Mouse (Mus musculus): ENCODE results near the gene Frmd6. TPM values are rescaled to one million over a fixed set of nuclear protein-coding genes. Genes with fewer than 3 reads are reported as not detected.

The Frmd6 gene
- polyA plus RNA-seq, 1 experiment from 2014 or later, result 9.9 TPM

GRCm38 (mm10) chr12:70794543-70795388, 30.5 kb upstream of the Frmd6 start:
- Histone ChIP-seq H3K4me3 (no peak overlapping the region), H3K9ac (no peak overlapping the region), H3K4me2 (no peak overlapping the region), H3K27me3 (0 out of 2 replicates have a peak, but pooled peaks cover 3% of the 10 kb centered on the region), H3K27ac (no peak overlapping the region), H3K4me1 (replicated peaks) (peaks cover 15% of the 10 kb centered on the region; the same call in 1 of the 2 replicates), H3K36me3 (no peaks in the 10 kb centered on the region), H3K9me3 (no peaks in the 10 kb centered on the region)
- no peak for ATAC-seq (ENCODE audit: low FRiP score)
- WGBS, result 37% methylated on average over 16 of the region's 16 CpGs

GRCm38 (mm10) chr12:70795389-70795711, 30.0 kb upstream of the Frmd6 start:
- no peaks in the 10 kb centered on the region for H3K9me3 ChIP-seq
- no peak for ATAC-seq (ENCODE audit: low FRiP score)

GRCm38 (mm10) chr12:70798496-70798895, 26.8 kb upstream of the Frmd6 start:
- Histone ChIP-seq H3K4me3 (no peak overlapping the region), H3K27ac (no peak overlapping the region), H3K9me3 (no peaks in the 10 kb centered on the region), H3K27me3 (0 out of 2 replicates have a peak, but pooled peaks cover 3% of the 10 kb centered on the region), H3K4me2 (no peak overlapping the region), H3K9ac (no peak overlapping the region), H3K36me3 (no peaks in the 10 kb centered on the region), H3K4me1 (replicated peaks) (peaks cover 15% of the 10 kb centered on the region; the same call in 1 of the 2 replicates)
- ATAC-seq (ENCODE audit: low FRiP score), result no peak
- WGBS, result 82% methylated on average over 8 of the region's 8 CpGs

More at GRCm38 (mm10) chr12:70795389-70795711, 30.0 kb upstream of the Frmd6 start:
- Histone ChIP-seq H3K4me3 (no peak overlapping the region), H3K4me2 (no peak overlapping the region), H3K27ac (no peak overlapping the region), H3K9ac (no peak overlapping the region), H3K36me3 (no peaks in the 10 kb centered on the region), H3K4me1 (replicated peaks) (peaks cover 15% of the 10 kb centered on the region; the same call in 1 of the 2 replicates), H3K27me3 (0 out of 2 replicates have a peak, but pooled peaks cover 3% of the 10 kb centered on the region)
- WGBS, result 81% methylated on average over 3 of the region's 3 CpGs

DNA sequence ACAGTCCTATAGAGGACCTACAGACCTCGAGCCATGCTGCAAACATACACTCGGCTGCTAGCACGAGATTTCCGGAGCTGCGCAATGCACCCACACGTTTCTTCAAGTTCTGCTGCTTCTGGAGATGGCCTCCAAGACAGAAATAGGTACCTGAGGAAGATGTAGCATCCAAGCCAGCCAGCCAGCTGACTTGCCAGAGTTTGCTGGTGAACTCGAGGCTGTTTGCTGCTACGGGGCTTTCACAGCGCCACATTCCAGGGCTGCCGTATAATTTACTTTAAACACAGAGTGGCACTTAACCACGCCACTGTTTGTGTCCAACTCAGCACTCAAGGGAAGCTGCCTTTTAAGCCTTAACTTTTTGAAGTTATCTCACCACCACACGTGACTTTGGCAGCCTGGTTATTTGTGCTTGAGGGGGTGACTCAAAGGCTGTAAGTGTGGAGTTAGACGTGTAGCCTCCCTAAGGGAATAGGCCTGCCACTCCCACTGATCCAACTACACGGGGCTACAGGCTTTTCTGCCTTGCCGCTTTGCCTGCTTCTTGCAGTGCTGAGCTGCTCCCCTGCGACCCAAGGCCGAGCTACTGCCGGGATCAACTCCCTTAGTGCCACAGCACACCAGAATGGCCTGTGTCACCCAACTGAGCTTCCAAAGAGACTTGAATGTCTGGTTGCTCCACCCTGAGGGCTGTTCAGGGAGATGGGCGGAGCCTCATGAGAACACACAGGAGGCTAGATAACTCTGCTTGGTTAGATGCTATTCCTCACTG, 25.9 kb upstream of the Frmd6 start:
- WGBS, result 59% methylated on average over 19 of the region's 19 CpGs
- H3K27me3 ChIP-seq, result 0 out of 2 replicates have a peak, but pooled peaks cover 3% of the 10 kb centered on the region

DNA sequence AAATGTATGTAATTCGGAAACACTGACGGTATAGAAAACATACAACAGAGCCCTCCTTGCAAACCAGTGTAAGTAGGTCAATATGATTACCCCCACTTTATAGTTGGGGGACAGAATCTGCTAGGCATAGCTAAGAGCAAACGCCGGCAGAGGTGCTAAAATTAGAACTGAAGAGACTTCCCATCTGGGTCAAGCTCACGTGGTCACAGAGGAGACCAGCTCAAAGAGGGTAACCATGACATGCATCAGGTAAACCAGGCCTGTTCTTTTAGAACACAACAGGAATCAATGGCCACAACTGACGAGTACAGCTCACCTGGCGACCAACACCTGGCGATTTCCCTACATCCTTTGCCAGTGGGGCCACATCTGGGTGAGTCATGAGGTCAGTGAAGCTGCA, 25.2 kb upstream of the Frmd6 start:
- no peak overlapping the region for H3K27ac ChIP-seq
- no peaks in the 10 kb centered on the region for H3K36me3 ChIP-seq
- no peak overlapping the region for H3K4me2 ChIP-seq
- no peaks in the 10 kb centered on the region for H3K9me3 ChIP-seq
- H3K4me1 ChIP-seq (replicated peaks), result peaks cover 8% of the 10 kb centered on the region; the same call in 1 of the 2 replicates
- H3K27me3 ChIP-seq, result 0 out of 2 replicates have a peak, but pooled peaks cover 3% of the 10 kb centered on the region
- H3K4me3 ChIP-seq, result no peak overlapping the region
- ATAC-seq (ENCODE audit: low FRiP score), result no peak
- H3K9ac ChIP-seq, result no peak overlapping the region
- 93% methylated on average over 8 of the region's 8 CpGs for WGBS

More for the DNA sequence above, 25.9 kb upstream of the Frmd6 start:
- no peak overlapping the region for H3K4me3 ChIP-seq
- H3K4me2 ChIP-seq, result no peak overlapping the region
- H3K4me1 ChIP-seq (replicated peaks), result peaks cover 15% of the 10 kb centered on the region; the same call in 1 of the 2 replicates
- H3K27ac ChIP-seq, result no peak overlapping the region
- no peaks in the 10 kb centered on the region for H3K9me3 ChIP-seq
- no peak for ATAC-seq (ENCODE audit: low FRiP score)
- no peak overlapping the region for H3K9ac ChIP-seq
- H3K36me3 ChIP-seq, result no peaks in the 10 kb centered on the region

- Histone ChIP-seq H3K9me3 (no peaks in the 10 kb centered on the region), H3K27ac (no peak overlapping the region), H3K4me1 (replicated peaks) (0 out of 2 replicates have a peak, but pooled peaks cover 5% of the 10 kb centered on the region), H3K4me3 (no peak overlapping the region), H3K4me2 (no peak overlapping the region), H3K9ac (no peak overlapping the region), H3K36me3 (no peaks in the 10 kb centered on the region), H3K27me3 (0 out of 2 replicates have a peak, but pooled peaks cover 3% of the 10 kb centered on the region)
- 78% methylated on average over 8 of the region's 8 CpGs for WGBS
- no peak for ATAC-seq (ENCODE audit: low FRiP score)
These were observed 24.0 kb upstream of the Frmd6 start for GRCm38 (mm10) chr12:70801361-70801760.

- Histone ChIP-seq H3K9me3 (no peaks in the 10 kb centered on the region), H3K4me2 (no peak overlapping the region), H3K9ac (no peak overlapping the region), H3K4me3 (no peak overlapping the region), H3K27me3 (0 out of 2 replicates have a peak, but pooled peaks cover 3% of the 10 kb centered on the region), H3K36me3 (no peaks in the 10 kb centered on the region), H3K4me1 (replicated peaks) (0 out of 2 replicates have a peak, but pooled peaks cover 5% of the 10 kb centered on the region), H3K27ac (no peak overlapping the region)
- WGBS, result 86% methylated on average over 4 of the region's 4 CpGs
- ATAC-seq (ENCODE audit: low FRiP score), result no peak
These were observed 21.8 kb upstream of the Frmd6 start for GRCm38 (mm10) chr12:70803494-70803893.

GRCm38 (mm10) chr12:70804989-70805388, 20.3 kb upstream of the Frmd6 start:
- Histone ChIP-seq H3K9me3 (no peaks in the 10 kb centered on the region), H3K9ac (no peak overlapping the region), H3K36me3 (no peaks in the 10 kb centered on the region), H3K4me1 (replicated peaks) (no peaks in the 10 kb centered on the region), H3K4me2 (no peak overlapping the region), H3K27me3 (no peaks in the 10 kb centered on the region), H3K27ac (no peak overlapping the region), H3K4me3 (no peak overlapping the region)
- 74% methylated on average over 2 of the region's 2 CpGs for WGBS
- ATAC-seq (ENCODE audit: low FRiP score), result no peak

GRCm38 (mm10) chr12:70807543-70807942, 17.8 kb upstream of the Frmd6 start:
- no peak for ATAC-seq (ENCODE audit: low FRiP score)
- Histone ChIP-seq H3K4me3 (no peak overlapping the region), H3K4me2 (no peak overlapping the region), H3K27me3 (no peaks in the 10 kb centered on the region), H3K9ac (no peak overlapping the region), H3K27ac (no peak overlapping the region), H3K4me1 (replicated peaks) (no peaks in the 10 kb centered on the region), H3K36me3 (no peaks in the 10 kb centered on the region), H3K9me3 (no peaks in the 10 kb centered on the region)
- 66% methylated on average over 5 of the region's 5 CpGs for WGBS

- no peak for ATAC-seq (ENCODE audit: low FRiP score)
These were observed 17.3 kb upstream of the Frmd6 start for GRCm38 (mm10) chr12:70807975-70808374.

GRCm38 (mm10) chr12:70809957-70810356, 15.4 kb upstream of the Frmd6 start:
- H3K27ac ChIP-seq, result no peak overlapping the region
- WGBS, result 75% methylated on average over 2 of the region's 2 CpGs
- H3K4me3 ChIP-seq, result no peak overlapping the region
- no peak overlapping the region for H3K9ac ChIP-seq
- H3K36me3 ChIP-seq, result no peaks in the 10 kb centered on the region
- no peaks in the 10 kb centered on the region for H3K9me3 ChIP-seq
- H3K4me1 ChIP-seq (replicated peaks), result no peaks in the 10 kb centered on the region
- peak; percentile 52; the same call in 1 of the 2 replicates for ATAC-seq (ENCODE audit: low FRiP score)
- no peak overlapping the region for H3K4me2 ChIP-seq
- no peaks in the 10 kb centered on the region for H3K27me3 ChIP-seq

More at GRCm38 (mm10) chr12:70807975-70808374, 17.3 kb upstream of the Frmd6 start:
- Histone ChIP-seq H3K9ac (no peak overlapping the region), H3K36me3 (no peaks in the 10 kb centered on the region), H3K27me3 (no peaks in the 10 kb centered on the region), H3K27ac (no peak overlapping the region), H3K4me1 (replicated peaks) (no peaks in the 10 kb centered on the region), H3K9me3 (no peaks in the 10 kb centered on the region), H3K4me3 (no peak overlapping the region), H3K4me2 (no peak overlapping the region)
- 80% methylated on average over 6 of the region's 6 CpGs for WGBS

DNA sequence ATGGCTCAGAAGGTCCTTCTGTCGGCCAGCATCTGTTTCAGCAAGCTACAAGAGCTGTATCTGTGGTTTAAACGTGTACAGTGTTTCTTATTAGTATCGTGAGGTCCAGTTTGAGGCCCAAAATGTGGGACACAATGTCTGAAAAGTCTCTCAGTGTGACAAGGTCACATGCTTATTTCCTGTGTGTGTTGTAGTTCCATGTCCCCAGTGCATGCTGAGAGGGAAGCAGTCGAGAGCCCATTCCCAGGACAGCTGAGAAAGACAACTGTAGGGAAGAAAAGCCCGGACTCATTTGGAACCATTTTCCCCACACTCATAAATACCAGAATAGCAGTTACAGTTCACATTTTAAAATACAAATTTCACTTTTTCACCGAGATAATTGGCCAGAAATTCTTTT, 13.5 kb upstream of the Frmd6 start:
- H3K4me3 ChIP-seq, result no peak overlapping the region
- no peak overlapping the region for H3K27ac ChIP-seq
- H3K9ac ChIP-seq, result no peak overlapping the region
- no peak overlapping the region for H3K4me2 ChIP-seq
- WGBS, result 83% methylated on average over 6 of the region's 6 CpGs
- H3K4me1 ChIP-seq (replicated peaks), result no peaks in the 10 kb centered on the region
- no peaks in the 10 kb centered on the region for H3K9me3 ChIP-seq
- H3K36me3 ChIP-seq, result no peaks in the 10 kb centered on the region
- H3K27me3 ChIP-seq, result no peaks in the 10 kb centered on the region
- no peak for ATAC-seq (ENCODE audit: low FRiP score)

Data from hindbrain, embryonic 13.5 days (tissue).